ENCODE assay signal across 19 mouse cellular contexts in the genomic region with DNA sequence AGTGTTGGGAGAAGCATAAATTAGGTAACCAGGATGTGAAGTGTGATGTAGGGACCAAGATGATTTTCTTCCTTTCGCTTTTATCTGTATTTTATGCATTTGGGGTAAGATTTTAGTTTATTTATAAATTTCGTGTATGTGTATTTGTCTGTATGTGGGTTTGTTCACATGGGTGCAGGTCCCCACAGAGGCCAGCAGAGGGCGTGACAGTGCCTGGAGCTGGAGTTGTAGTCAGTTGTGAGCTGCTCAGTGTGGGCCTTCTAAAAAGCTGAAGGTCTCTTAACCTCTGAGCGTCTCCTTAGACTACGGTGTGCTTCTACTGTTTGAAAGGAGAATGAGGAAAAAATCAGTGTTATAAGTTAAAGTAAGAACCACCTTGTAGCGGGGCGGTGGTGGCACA. TPM values are rescaled to one million over a fixed set of nuclear protein-coding genes. Genes with fewer than 3 reads are reported as not detected.
DNase-seq lines count a peak whose midpoint lies in the region; ATAC-seq and TF ChIP-seq lines count a peak whose summit lies in the region.
"Had no signal": no experiment of that assay in that cellular context is flagged by ENCODE, and none has a peak within 500 bp of the region (broad histone marks: within the 10 kb centered on the region; RNA-seq: fewer than 3 reads in every experiment).

No protein-coding gene starts in this region.

- no peak for ATAC-seq in hindbrain, postnatal 0 days
- ATAC-seq in hindbrain, embryonic 13.5 days (ENCODE audit: low FRiP score): no peak
- no peak for ATAC-seq in lung, postnatal 0 days
- ATAC-seq: forebrain, embryonic 15.5 days had no signal

- no peaks in the 10 kb centered on the region for H3K4me1 ChIP-seq in hindbrain, postnatal 0 days (ENCODE audit: insufficient read depth, low read length)
- H3K4me1 ChIP-seq in hindbrain, embryonic 13.5 days (replicated peaks): no peaks in the 10 kb centered on the region
- no peaks in the 10 kb centered on the region for H3K4me1 ChIP-seq in lung, postnatal 0 days (ENCODE audit: insufficient read depth, low read depth, low read length)
- peaks cover 12% of the 10 kb centered on the region; the same call in 1 of the 2 replicates for H3K4me1 ChIP-seq in small intestine, adult 2 months (ENCODE audit: control insufficient read depth, insufficient read depth, insufficient read length, low read length)
- H3K4me1 ChIP-seq: embryonic facial prominence, embryonic 15.5 days; forebrain, embryonic 15.5 days; heart, embryonic 13.5 days; hindbrain, embryonic 12.5 days; limb, embryonic 13.5 days had no signal

- no peak overlapping the region for H3K4me3 ChIP-seq in hindbrain, postnatal 0 days (ENCODE audit: low read length)
- no peak overlapping the region for H3K4me3 ChIP-seq in hindbrain, embryonic 13.5 days
- no peak overlapping the region for H3K4me3 ChIP-seq in lung, postnatal 0 days (ENCODE audit: low read depth, low read length)
- no peak overlapping the region for H3K4me3 ChIP-seq in small intestine, adult 2 months (ENCODE audit: low read depth, low read length)
- H3K4me3 ChIP-seq: embryonic facial prominence, embryonic 15.5 days; forebrain, embryonic 15.5 days; heart, embryonic 13.5 days; hindbrain, embryonic 12.5 days; limb, embryonic 13.5 days had no signal

- H3K36me3 ChIP-seq in hindbrain, postnatal 0 days (ENCODE audit: insufficient read depth, low read length): no peaks in the 10 kb centered on the region
- H3K36me3 ChIP-seq in hindbrain, embryonic 13.5 days: no peaks in the 10 kb centered on the region
- H3K36me3 ChIP-seq in lung, postnatal 0 days (ENCODE audit: insufficient read depth, low read length): no peaks in the 10 kb centered on the region
- H3K36me3 ChIP-seq in small intestine, adult 2 months (ENCODE audit: control insufficient read depth, insufficient read depth, low read length): no peaks in the 10 kb centered on the region
- H3K36me3 ChIP-seq: embryonic facial prominence, embryonic 15.5 days; forebrain, embryonic 15.5 days; heart, embryonic 13.5 days; hindbrain, embryonic 12.5 days; limb, embryonic 13.5 days had no signal

- no peaks in the 10 kb centered on the region for H3K9me3 ChIP-seq in hindbrain, postnatal 0 days (ENCODE audit: low read length)
- no peaks in the 10 kb centered on the region for H3K9me3 ChIP-seq in hindbrain, embryonic 13.5 days
- H3K9me3 ChIP-seq in lung, postnatal 0 days (ENCODE audit: low read length): no peaks in the 10 kb centered on the region
- H3K9me3 ChIP-seq: embryonic facial prominence, embryonic 15.5 days; forebrain, embryonic 15.5 days; heart, embryonic 13.5 days; hindbrain, embryonic 12.5 days; limb, embryonic 13.5 days had no signal

- 94% methylated on average over 7 of the region's 7 CpGs for WGBS in hindbrain, postnatal 0 days
- 94% methylated on average over 7 of the region's 7 CpGs for WGBS in hindbrain, embryonic 13.5 days
- WGBS in lung, postnatal 0 days: 92% methylated on average over 7 of the region's 7 CpGs
- 95% methylated on average over 7 of the region's 7 CpGs for WGBS in small intestine, adult 2 months

- H3K27ac ChIP-seq in hindbrain, postnatal 0 days: no peak overlapping the region
- H3K27ac ChIP-seq in hindbrain, embryonic 13.5 days: no peak overlapping the region
- no peak overlapping the region for H3K27ac ChIP-seq in lung, postnatal 0 days (ENCODE audit: low read length)
- no peak overlapping the region for H3K27ac ChIP-seq in small intestine, adult 2 months (ENCODE audit: insufficient read depth, low read depth, low read length)
- H3K27ac ChIP-seq: embryonic facial prominence, embryonic 15.5 days; forebrain, embryonic 15.5 days; heart, embryonic 13.5 days; hindbrain, embryonic 12.5 days; limb, embryonic 13.5 days; macrophage had no signal

- no peak for TF ChIP-seq POLR2A in small intestine, adult 2 months (IDR thresholded peaks at IDR 0.05; ENCODE audit: low read depth, low read length)

- no peak overlapping the region for H3K9ac ChIP-seq in hindbrain, postnatal 0 days (replicated peaks; ENCODE audit: low read length)
- no peak overlapping the region for H3K9ac ChIP-seq in hindbrain, embryonic 13.5 days
- H3K9ac ChIP-seq in lung, postnatal 0 days (replicated peaks; ENCODE audit: low read depth): no peak overlapping the region
- H3K9ac ChIP-seq: embryonic facial prominence, embryonic 15.5 days; forebrain, embryonic 15.5 days; heart, embryonic 13.5 days; hindbrain, embryonic 12.5 days; limb, embryonic 13.5 days had no signal

- no peak for TF ChIP-seq EP300 in lung, postnatal 0 days (IDR thresholded peaks at IDR 0.05)

- 0 out of 2 replicates have a peak, but pooled peaks have one; percentile 34 for TF ChIP-seq CTCF in hindbrain, postnatal 0 days (IDR thresholded peaks at IDR 0.05; ENCODE audit: low read depth)
- TF ChIP-seq CTCF in lung, postnatal 0 days (IDR thresholded peaks at IDR 0.05): peak; percentile 50
- TF ChIP-seq CTCF in small intestine, adult 2 months (IDR thresholded peaks at IDR 0.05; ENCODE audit: extremely low read depth, insufficient read length, insufficient replicate concordance, low read depth, low read length): peak; percentile 57; the same call in 1 of the 2 replicates

- H3K27me3 ChIP-seq in hindbrain, postnatal 0 days (ENCODE audit: insufficient read depth, low read length): no peaks in the 10 kb centered on the region
- no peaks in the 10 kb centered on the region for H3K27me3 ChIP-seq in hindbrain, embryonic 13.5 days
- no peaks in the 10 kb centered on the region for H3K27me3 ChIP-seq in lung, postnatal 0 days (replicated peaks; ENCODE audit: insufficient read depth, low read length)
- no peaks in the 10 kb centered on the region for H3K27me3 ChIP-seq in small intestine, adult 2 months (ENCODE audit: control insufficient read depth, insufficient read depth, low read length)
- H3K27me3 ChIP-seq: embryonic facial prominence, embryonic 15.5 days; forebrain, embryonic 15.5 days; heart, embryonic 13.5 days; hindbrain, embryonic 12.5 days; limb, embryonic 13.5 days had no signal

- H3K4me2 ChIP-seq in hindbrain, postnatal 0 days (ENCODE audit: low read depth, low read length): no peak overlapping the region
- H3K4me2 ChIP-seq in hindbrain, embryonic 13.5 days: no peak overlapping the region
- no peak overlapping the region for H3K4me2 ChIP-seq in lung, postnatal 0 days (replicated peaks; ENCODE audit: low read depth, low read length)
- H3K4me2 ChIP-seq: embryonic facial prominence, embryonic 15.5 days; forebrain, embryonic 15.5 days; heart, embryonic 13.5 days; hindbrain, embryonic 12.5 days; limb, embryonic 13.5 days had no signal

- no peak for DNase-seq in hindbrain, postnatal 0 days (ENCODE audit: low spot score)
- no peak for DNase-seq in lung, postnatal 0 days (ENCODE audit: low spot score)
- no peak for DNase-seq in lung, postnatal 36 days
- DNase-seq in WW6 (ENCODE audit: low read depth, low spot score): peak; percentile 11
- no peak for DNase-seq in yolk sac, embryonic 10.5 days (ENCODE audit: low spot score)
- DNase-seq in cerebellum, adult 8-10 months: no peak
- DNase-seq: adrenal gland, postnatal 25 days; cerebellum, adult 11 months; layer of hippocampus, adult 9-11 months; right cerebral cortex, postnatal 4 days had no signal

RNA-seq across cellular contexts. Expression of a gene that starts 43.9 kb away (rescaled TPM):
- total RNA-seq in hindbrain, postnatal 0 days (2014; rRNA removed): 56.7 and 74.9 TPM in 2 replicates
- 45.7 and 54.3 TPM in 2 replicates for polyA plus RNA-seq in hindbrain, postnatal 0 days (2015; fragmentation: Nextera tagmentation; extraction: Ambion mirVana)
- polyA plus RNA-seq in hindbrain, embryonic 13.5 days (2015; fragmentation: Nextera tagmentation; extraction: Ambion mirVana): 25.2 and 26.3 TPM in 2 replicates
- 28.2 and 34.6 TPM in 2 replicates for polyA plus RNA-seq in lung, postnatal 0 days (2015; fragmentation: Nextera tagmentation; extraction: Ambion mirVana)
- polyA plus RNA-seq in small intestine, adult 2 months (2012; rRNA removed): 13.3 and 21.3 TPM in 2 replicates
- polyA plus RNA-seq: C2C12 had no signal
